Mouse (Mus musculus) cortical plate, adult 2 months (tissue): ENCODE results near the gene Hnrnpab.

Source experiments
- CTCF ChIP-seq: fragments of 200-500 bp; IDR thresholded peaks from 2 replicates; pipeline ENCODE4 v1.5.1; 2011; ENCODE audit warnings: mild to moderate bottlenecking, control low read depth, low read length; ENCODE audit not compliant: insufficient read depth; ENCODE audit errors: extremely low read depth
- POLR2A ChIP-seq: fragments of 200-500 bp; IDR thresholded peaks from 2 replicates; pipeline ENCODE4 v1.6.1; 2011; ENCODE audit warnings: mild to moderate bottlenecking, low read length, control low read depth; ENCODE audit not compliant: insufficient read depth; ENCODE audit errors: extremely low read depth

DNA sequence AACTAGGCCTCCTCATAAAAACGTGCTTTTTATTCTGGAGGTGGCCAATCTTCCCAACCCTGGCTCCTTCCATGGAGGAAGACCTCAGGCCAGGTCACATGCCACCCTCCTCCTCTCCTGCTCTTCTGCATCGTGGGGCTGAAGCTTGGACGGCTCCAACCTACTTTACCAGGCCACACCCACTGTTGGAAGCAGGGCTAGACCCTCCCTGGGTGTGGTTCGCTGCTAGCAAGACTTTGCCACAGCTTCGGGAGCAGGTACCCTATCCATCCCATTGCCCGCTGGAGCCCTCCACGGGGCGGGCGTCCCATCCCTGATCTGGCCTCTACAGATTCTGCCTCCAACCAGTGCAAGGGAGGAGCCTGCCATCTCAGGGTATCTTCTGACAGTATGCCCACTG is 36.6 kb upstream of the Hnrnpab start:
- no peak for TF ChIP-seq CTCF
- no peak for TF ChIP-seq POLR2A
